Mouse (Mus musculus): Measurements from ENCODE around the gene Lingo1.

Gene Lingo1

DNA sequence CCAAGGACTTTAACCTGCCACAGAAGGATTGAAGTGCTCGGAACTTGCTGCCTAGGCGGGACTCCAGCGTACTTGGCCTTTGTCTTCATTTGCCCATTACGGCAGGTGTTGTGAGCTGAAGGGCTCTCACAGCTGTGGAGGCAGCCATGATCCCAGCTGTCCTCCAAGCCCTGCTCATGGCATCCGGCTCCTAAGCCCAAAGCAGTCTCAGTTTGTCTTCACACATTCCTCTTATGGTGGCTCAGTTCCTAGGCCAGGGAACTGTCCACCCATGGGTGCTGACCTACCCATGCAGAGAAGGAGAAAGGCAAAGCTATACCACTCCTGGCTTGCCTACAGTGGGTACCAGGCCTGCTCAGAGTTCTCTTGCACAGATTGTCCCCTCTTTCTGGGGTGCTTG is 132.1 kb downstream of the Lingo1 start:
- DNase-seq: no peak

DNA sequence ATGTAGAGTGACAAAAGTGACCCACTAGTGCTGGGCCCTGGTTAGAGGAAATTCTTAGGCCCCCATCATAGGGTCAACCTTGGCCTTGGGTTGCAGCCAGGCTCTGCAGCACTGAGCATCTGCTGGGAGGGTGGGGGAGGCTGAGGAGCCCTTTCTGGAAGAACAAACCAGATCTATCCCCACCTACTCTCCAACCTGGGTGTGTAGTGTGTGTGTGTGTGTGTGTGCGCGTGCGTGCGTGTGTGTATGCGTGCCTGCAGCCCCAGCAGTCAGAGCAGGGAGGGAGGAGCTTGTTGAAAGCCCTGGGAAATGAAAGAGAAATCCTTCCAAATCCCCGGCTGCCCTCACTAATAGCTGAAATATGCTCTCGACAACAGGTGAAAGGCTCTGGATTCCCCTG is 133.3 kb downstream of the Lingo1 start:
- DNase-seq: no peak

DNA sequence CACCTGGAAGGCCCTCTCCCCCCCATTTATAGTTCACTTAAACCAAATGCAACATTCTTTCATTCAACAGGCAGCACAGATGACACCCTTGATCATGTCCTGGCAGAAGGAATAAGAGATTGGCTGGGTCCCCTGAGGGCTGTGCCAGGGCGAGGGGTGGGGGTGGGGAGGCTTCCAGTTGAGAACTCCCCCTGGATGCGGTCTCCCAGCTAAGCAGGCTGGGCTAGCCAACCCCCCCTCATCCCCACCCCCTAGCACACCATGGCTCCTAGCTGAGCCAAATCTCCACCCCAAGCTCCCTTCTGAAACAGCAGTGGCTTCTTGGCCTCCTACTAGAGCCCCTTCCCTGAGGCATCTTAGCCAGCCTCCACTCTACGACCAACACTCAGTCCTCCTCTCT is 133.9 kb downstream of the Lingo1 start:
- no peak for DNase-seq

DNA sequence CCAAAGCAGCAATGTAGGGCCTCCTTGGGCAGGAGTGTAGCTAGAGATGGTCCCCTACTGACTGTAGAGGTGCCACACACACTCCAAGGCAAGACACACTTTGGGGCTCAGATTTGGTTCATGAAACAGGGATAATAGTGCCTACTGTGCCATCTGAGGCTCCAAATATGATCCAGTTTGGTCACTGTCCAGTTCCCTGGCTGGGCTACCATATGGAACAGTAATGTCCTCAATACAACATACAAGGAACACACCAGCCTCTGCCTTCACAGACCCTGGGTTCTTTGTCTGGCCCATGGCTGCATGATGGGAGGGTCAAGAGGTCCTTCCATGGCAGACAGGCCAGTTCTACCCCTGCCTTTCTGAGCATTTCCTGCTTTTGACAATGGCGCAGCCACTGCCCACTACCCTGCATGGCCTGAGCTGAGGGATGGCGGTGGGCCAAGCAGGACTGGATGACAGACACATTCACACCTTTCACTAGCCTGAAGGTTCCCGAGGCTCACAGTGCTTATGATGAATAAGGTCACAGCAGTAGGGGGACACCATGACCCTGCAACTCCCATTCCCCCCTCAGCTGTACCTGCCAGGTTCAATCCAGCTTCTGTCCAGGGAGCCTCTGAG is 134.9 kb downstream of the Lingo1 start:
- DNase-seq: peak in 1 of 2 experiments; percentile 41

DNA sequence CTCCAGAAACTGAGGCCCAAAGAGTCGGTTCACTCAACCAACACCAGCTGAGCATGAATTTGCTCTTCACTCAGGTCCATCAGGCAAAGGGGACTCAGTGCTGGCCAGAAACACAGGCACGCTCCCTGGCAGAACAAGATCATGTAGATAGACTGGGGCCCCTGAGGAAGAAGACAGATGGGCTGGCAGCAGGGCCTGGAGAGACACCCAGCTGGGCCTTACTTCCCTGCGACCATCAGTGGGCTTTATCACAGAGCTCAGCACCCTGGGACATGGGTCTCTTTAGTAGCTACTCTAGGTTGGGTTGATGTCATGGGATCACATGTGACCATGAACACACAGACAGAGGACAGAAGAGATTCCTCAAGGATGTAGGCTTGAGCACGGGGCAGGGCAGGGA is 137.7 kb downstream of the Lingo1 start:
- peak in 1 of 2 experiments; percentile 19 for DNase-seq

DNA sequence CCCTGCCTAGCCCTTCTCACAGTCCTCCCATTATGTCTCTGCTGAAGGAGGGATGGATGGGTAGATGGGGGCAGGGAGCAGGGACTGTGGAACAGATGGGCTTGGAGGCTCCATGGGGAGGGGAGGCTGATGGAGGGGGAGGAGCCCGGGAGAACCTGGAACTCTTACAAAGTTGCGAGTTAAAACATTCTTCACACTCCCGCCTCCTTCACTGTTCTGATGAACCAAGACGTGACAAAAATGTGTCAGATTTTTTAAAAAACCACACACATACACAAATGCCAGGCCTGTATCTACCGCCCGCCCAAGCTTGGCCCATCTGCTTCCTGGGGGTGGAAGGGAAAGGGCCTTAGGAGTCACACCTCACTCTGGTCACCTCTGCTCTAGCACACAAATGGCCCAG is 138.3 kb downstream of the Lingo1 start:
- DNase-seq: peak; percentile 48 to 56

DNA sequence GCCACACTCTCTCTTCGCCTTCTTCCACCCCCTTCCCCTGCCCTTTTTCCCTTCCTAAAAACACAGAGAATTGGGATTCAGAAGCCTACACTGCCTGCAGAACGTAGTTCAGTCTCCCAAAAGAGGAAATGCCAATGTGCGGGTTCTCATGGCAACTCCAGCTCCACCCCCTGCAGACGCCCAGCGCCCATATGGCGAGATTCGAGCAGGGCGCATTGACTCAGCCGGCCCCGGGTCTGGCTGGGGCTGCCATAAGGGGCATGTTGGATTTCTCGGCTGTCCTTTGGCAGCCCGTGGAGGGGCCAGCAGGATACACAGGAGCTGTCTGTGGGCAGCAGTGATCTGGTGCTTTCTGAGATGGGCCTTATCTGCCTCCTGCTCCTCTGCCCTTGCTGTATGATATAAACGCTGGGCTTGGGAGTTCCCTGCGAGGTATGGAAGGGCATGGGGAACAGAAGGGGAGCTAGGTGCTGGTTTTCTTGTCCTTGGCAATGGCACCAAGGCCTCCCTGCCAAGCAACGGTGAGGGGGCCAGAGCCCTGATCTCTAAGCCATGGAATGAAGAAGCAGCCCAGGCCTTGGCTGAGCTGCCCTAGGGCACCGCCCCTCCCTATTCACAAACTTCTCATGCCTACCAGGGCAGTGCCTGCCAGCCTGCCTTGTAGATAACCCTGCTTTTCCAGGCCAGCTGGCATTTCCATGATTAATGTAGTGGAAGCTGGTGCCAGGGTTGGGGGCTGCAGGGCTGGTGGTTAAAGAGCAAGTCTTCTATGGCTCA is 139.3 kb downstream of the Lingo1 start:
- peak; percentile 40 to 44 for DNase-seq

DNA sequence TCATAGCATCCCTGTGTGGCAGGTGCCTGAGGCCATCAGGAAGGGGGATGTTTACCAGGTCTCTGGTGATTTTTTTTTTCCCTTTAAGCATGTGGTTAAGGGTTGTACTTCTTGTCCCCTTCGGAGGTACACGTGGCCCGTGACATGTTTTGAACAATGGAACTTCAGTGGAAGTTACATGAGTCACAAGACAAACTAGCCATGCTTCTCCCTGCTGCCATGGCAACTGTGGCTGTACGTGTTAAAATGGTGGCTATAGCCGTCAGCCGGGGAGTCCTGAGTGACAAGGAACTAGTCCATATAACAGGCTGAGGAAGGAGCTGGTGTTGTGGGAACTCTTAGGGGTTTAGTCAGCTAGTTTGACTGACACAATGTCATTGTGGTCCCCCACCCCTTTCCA is 141.1 kb downstream of the Lingo1 start:
- DNase-seq: no peak

DNA sequence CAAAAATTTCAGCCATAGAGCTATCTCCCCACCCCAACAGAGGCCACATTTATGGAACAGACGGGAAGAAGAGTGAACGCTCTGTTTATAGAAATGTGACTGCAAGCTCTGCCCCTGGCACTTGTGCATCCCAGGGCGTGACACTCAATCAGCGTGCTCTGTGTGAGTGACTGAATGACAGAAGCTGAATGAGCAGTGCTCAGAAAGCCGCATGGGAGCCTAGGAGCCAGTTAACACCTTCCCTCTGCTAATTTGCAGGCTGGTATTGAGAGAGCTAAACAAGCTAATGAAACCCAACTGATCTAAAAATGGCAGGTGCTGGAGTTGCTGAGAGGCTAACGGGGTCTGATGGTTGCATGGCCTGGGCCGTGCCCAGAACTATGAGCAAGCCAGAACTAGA is 143.7 kb downstream of the Lingo1 start:
- no peak for DNase-seq

DNA sequence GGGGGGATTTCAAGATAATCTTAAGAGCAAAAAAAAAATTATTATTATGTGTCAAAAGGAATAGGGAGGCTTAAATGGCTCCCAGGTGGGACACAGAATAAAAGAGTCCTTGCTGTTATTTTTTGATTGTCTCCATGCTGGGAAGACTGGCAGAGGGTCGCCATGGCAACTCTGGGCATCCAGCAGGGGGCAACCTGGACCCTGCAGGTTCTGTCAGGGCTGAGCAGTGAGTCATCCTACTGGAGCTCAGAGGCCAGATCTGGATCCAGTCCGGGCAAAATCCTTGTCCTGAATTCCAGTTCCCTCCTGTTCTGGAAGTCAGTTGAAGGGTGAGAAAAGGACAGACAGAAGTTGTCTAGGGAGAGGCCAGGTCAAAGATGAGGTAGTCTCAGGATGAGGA is 144.7 kb downstream of the Lingo1 start:
- no peak for DNase-seq

DNA sequence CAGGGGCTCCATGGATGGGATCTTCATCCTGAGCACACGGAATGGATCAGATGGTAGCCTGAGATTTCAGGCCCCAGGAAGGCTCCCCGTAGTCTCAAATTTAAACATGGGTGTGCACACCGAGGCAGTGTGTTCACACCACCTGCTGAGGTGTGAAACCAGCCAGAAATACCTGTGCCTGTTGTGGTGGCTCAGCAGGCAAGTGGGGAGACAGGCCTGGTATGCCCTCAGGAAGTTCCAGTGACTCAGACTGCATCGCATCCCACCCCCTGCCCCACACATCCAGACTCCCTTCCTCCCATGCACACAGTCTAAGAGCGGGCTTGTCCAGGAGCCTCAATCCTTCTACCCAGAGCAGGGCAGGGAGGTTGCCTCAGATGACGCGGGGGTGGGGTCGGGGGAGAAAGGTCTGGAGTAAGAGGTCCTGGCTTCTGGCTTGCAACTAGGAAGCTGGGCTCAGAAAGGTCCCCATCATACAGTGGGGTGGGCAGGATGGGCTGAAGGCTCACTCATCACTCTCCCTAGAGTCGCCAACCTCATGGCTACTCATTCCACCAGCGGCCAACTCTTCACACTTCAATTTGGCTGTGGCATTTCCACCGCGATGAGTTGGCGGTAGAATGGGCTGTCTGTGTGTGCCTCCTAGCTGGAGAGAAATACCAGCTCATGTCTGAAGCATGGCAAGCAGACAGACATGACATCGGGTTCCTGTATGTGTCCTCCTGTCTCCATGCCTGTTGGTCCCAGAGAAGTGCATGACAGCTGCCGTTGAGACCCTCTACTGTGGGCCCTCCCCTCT is 149.8 kb downstream of the Lingo1 start:
- DNase-seq: no peak

DNA sequence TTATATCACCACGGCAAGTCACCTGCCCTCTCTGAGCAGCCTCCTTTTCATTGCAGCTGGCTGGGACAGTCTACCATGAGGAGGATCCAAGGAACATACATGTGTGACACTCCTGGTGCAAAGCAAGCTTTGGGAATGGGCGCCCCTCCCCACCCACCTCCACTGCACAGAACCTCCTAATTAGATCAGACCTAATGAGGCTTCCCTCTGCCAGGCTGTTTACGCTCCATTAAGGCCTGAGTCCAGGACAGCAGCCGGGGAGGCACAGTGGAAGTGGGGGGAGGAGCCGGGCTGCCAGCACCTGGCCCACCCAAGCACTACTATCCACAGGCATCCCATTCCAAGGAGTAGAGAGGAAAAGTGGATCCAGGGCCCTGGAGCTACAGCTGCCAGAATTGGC is 152.8 kb downstream of the Lingo1 start:
- DNase-seq: no peak

DNA sequence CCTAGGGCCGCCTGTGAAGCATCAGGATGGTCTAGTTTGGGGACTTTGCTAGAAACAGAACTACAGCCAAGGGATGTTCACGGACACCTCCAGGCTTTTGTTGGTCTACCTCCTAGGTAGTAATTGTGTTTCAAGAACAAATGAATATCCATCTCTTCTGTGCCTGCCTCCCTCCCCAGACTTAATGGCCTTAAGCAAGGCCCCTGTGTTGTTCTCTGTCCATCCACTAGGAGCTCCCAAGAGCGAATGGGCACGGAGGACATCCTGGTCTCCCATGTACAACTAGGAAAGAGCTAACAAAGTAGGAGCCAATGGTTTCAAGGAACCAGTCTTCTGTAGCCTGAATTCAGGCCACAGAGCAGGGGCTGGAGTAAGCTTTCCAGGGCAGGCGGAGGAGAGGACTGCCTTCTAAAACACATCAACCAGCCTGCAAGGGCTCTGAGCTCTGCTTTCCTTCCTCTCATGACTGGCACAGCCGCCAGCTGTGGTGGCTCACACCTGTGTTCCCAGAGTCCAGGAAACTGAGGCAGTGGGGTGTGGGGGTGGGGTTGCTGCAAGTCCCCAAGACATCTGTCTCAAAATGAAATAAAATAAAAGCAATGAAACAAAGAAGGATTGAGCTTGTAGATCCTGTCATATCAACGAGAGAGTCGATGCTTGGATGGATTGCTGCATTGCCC is 157.9 kb downstream of the Lingo1 start:
- DNase-seq: peak; percentile 39 to 44

DNA sequence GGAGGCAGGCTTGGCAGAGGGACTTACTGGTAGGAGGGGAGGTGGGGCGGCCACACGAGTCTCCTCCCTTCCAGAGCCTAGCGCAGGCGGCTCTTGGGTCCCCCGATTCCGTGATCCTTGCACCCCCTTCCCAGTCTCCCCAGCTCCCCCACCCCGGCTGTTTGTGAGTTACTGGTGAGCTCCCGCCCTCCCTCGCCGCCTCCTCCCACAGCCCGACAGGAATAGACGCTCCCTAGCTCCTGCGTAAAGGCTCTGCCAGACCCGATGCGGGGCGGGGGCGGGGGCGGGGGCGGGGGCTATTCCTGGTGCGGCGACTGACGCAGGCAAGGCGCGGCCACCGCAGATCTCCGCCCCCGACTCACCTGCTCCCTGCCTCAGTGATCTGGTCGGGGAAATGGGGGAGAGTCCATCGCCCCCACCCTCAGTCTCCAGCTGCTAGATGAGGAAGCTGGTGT is 158.8 kb downstream of the Lingo1 start:
- DNase-seq: peak in 1 of 2 experiments; percentile 27

DNA sequence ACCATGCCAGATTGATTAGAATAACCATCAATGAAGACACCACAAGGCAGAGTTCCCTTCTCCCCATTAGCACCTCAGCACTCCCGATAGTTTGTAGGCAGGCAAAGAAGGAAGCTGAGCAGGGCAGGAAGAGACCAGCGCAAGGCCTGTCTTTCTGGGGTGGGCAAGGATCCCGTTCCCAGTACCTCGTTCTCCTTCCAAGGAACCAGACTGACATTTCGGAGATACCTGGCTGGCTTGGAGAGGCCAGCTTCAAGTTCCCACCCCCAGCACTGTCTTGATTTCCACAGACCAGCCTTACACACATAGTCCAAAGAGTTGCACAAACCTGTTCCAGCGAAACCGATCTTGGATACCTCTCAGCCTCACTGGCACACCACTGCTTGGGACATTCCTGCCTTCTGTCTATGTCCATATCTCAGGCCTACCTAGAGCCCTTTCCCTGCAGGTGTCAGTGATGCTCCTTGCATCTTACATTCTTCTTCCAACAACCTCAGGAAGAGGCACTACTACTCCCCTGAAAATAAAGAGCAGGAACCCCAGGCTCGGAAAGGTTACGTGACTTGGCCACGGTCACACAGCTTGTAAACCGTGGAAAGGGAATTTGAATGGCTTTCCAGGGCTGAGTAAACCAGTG is 159.4 kb downstream of the Lingo1 start:
- no peak for DNase-seq

DNA sequence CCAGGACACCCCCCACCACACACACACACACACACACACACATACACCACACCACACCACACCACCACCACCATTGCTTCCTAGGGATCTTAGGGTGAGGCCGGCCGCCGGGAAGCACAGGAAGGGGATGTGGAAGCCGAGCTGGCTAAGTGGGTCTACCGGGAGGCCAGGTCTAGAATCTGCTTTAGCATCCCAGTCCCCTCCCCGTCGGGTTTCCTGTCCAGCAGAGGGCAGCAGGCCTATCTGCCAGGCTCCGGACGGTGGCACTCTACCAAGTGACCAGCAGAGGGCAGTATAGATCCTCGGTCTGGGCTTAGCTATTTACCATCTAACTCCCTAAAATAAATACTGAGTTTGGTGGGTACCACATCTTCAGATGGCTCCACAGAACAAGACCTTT is 160.1 kb downstream of the Lingo1 start:
- peak; percentile 91 to 94 for DNase-seq

DNA sequence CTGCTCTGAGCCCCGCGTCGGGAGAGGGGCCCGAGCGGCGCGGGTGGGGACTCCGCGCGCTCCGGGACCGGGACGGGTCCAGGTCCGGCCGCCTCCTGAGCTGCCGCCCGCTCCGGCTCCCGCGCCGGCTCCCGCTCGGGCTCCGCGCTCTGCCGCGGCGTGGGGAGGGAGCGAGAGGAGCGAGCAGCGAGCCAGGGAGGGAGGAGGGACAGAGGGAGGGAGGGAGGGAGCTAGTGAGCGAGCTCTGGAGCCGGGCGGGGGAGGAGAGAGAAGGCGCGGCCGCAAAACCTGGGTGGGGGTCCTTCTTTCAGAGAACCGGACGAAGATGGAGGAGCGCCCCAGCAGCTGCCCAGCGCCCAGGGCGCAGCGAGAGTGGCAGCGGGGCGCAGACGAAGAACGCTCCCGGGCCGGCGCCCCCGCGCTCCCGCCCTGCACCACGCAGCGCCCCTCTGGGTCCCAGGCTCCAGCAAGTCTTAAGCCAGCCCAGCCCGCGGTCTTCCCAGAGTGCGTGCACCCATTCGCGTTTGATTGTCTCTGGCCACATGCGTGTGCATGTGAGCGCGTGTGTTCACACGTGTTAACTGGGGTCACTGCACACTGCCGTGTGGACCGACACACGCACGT is 160.7 kb downstream of the Lingo1 start:
- peak; percentile 83 for DNase-seq

DNA sequence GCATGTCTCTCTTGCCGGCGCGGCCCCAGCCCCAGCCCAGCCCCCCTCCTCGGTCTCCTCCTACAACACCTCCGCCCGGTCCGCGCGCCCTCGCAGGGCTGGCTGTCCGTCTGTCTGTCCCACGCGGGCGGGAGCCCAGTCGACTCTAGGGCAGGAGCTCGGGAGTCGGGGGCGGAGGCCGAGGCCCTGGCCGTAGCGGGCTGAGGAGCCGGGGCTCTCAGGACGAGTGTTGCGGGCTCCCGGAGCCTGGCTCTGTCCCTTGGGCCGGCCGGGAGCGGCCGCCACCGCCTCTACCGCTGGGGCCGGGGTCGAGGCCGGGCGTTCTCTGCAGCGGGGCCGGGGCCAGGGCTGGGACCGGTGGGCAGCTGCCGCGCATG is 161.2 kb downstream of the Lingo1 start:
- peak in 1 of 2 experiments; percentile 56 for DNase-seq

DNA sequence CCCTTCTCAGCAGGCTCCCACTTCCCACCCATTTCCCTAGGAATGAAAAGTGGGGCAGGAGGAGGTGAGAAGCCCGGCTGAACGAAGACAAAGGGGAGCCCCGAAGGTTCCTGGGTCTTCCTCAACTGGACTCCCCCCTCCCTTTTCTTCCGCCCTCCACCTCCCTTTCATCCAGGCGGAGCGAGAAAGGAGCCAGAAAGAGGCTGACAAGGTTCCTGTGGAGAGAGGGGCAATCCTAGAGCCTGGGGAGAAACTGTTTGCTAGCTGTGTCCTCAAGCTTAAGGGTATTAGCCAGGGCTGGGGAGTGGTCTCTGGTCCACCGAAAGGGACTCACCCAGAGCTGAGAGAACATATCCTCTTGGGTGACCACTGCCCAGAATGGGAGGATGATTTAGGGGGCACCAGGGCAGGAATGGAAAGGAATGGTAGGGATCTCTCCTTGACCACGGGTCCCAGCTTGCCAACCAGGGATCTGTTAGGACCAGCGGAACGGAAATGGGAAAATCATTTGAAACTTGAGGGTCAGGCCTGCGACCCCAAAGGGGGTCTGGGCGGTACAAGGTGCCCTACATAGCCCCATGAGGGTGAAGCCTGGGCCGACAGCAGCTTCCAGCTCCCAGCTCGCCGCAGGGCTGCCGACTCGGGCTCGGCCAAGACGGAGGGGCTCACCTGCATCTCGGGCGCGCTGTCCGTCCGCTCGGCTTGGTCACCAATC is 161.7 kb downstream of the Lingo1 start:
- peak in 1 of 2 experiments; percentile 36 for DNase-seq

DNA sequence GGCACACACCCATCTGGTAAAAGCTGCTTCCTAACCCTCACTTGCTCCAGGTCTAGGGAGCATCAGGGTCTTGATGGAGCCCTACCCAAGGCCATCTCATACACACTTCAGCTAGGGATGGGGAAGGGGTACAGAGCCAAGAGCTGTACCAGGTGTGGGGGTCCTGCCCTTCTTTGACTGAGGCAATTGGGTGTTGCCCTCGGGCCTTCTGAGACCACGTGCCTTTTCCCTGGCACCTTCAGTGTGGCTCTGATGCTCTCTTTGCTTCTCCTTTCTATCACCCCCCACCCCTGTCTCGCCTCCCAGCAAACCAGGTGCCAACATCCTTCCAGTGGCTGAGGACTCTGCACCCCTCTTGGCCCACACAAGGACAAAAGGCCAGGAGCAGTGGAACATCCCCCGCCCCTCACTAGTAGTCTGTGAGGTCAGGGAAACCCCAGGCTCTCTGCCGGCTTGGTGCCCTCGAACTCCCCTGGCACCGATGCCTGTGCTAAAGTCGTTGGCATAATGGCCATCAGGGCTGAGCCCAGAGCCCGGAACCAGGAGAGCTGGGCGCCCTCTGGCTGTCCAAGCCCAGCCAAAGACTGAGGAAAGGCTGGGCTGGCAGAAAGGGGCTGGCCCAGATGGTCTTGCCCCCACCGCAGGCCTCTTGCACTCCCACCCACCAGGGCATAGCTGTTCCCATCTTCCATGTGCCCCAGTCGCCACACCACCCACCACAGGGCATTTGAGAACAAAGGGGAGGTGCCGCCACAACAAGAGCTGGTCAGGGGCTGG is 162.6 kb downstream of the Lingo1 start:
- peak; percentile 76 to 79 for DNase-seq

DNA sequence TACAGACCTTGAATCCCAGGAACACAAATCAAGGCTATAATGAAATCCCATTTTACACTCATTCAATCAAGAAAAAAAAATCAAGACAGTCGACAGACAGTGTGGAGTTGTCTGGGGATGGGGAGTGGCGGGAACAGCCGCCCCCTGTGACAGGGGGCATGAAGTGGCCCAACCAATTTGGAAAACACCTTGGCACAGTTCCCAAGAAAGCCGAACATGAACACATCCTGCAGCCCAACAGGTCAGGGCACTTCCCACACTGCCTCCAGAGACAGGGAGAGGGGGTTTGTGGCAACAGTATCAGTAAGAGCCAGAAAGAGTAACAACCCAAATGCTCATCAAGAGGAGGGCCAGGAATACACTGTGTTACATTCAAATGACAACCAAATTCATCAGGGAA is 165.3 kb downstream of the Lingo1 start:
- DNase-seq: no peak
